Mouse (Mus musculus) neural tube, embryonic 11.5 days (tissue): ENCODE data around the gene Ppp1r15a. TPM values are rescaled to one million over a fixed set of nuclear protein-coding genes. Genes with fewer than 3 reads are reported as not detected.

ENCODE experiments used
- ATAC-seq: fragments of 200-750 bp; cut with Nextera tagmentation; 2 replicates; pipeline ENCODE4 v1.8.0; 2017; ENCODE audit warnings: moderate number of reproducible peaks, mild to moderate bottlenecking, moderate TSS enrichment, moderate library complexity; ENCODE audit not compliant: insufficient read depth, low FRiP score, low TSS enrichment
- DNase-seq: peaks from one replicate; pipeline ENCODE4 v3.0.0-alpha.2; 2015; ENCODE audit warnings: low spot score
- H3K27ac ChIP-seq: fragments of 300-500 bp; sonication (generic); 2 replicates; pipeline ENCODE4 v1.5.1; 2014; ENCODE audit warnings: low read depth, mild to moderate bottlenecking, low read length
- H3K27me3 ChIP-seq: fragments of 300-500 bp; sonication (generic); 2 replicates; pipeline ENCODE4 v1.6.1; 2014; ENCODE audit warnings: mild to moderate bottlenecking, low read length, mixed read lengths; ENCODE audit not compliant: control insufficient read depth, insufficient read depth
- H3K36me3 ChIP-seq: fragments of 300-500 bp; sonication (generic); 2 replicates; pipeline ENCODE4 v1.6.1; 2014; ENCODE audit warnings: mild to moderate bottlenecking, low read length, moderate library complexity, mixed read lengths; ENCODE audit not compliant: control insufficient read depth, insufficient read depth
- H3K4me1 ChIP-seq: fragments of 300-500 bp; sonication (generic); 2 replicates; pipeline ENCODE4 v1.6.1; 2014; ENCODE audit warnings: low read length, mixed read lengths; ENCODE audit not compliant: control insufficient read depth, insufficient read depth
- H3K4me2 ChIP-seq: fragments of 300-500 bp; sonication (generic); 2 replicates; pipeline ENCODE4 v1.6.1; 2014; ENCODE audit warnings: low read depth, mild to moderate bottlenecking, moderate library complexity
- H3K4me3 ChIP-seq: fragments of 300-500 bp; sonication (generic); 2 replicates; pipeline ENCODE4 v1.5.1; 2014; ENCODE audit warnings: low read depth, low read length
- H3K9ac ChIP-seq: fragments of 300-500 bp; sonication (generic); 2 replicates; pipeline ENCODE4 v1.6.1; 2014; ENCODE audit warnings: mild to moderate bottlenecking, low read length
- H3K9me3 ChIP-seq: fragments of 300-500 bp; sonication (generic); 2 replicates; pipeline ENCODE4 v1.6.1; 2016; ENCODE audit warnings: low read length; ENCODE audit not compliant: control insufficient read depth
- WGBS: fragments of 180-500 bp; shearing (Covaris S2); extraction: QIAGEN DNeasy Blood & Tissue Kit; methylation state at CpG from one replicate; pipeline ENCODE4 v1.1.7; 2014; 5-methylcytosine and 5-hydroxymethylcytosine counted together
- polyA plus RNA-seq: library from polyadenylated mRNA; unstranded; fragments of >200 nt; fragmentation: Nextera tagmentation; extraction: Ambion mirVana; gene quantifications from 2 replicates; pipeline ENCODE4 v1.2.1, GENCODE M21; 2014

Gene Ppp1r15a
- polyA plus RNA-seq = 16.0 and 17.7 TPM in 2 replicates

DNA sequence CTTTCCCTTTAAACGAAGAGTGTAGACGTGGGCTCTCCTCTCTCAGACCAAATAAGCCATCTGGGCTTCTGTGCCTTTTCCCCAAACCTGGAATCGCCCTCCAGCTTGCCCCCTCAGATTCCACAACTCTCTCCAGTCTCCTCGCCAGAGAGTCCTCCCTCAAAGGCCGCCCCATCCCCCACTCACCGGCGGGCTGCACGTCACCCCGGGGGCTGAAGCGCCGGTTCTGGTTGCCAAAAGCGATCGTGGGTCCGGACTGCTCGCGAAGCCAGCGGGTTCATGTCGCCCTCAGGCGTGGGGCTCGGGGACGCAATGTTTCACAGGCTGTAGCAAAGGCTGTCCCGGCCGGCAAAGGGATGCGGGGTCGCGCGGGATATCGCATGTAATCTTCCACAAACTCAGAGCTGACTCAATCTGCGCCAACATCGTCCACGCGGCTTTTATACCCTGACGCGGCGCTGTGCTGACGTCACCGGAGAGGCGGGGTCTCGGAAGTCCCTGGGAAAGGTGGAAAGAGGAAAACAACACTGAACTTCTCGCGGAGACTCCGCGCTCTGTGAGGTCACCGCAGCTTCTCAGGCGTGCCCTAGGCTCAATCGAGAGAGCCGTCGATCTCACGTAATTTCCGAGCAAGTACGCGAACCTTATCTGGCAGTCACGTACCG is at the start of gene Ppp1r15a, which contains the start of gene Plekha4:
Gene Ppp1r15a, minus strand, starts transcription at position 460 of the 665 bp plus-strand sequence.
Gene Plekha4, plus strand, starts transcription at position 522 of the 665 bp plus-strand sequence.
- H3K4me1 ChIP-seq = peaks cover 7% of the 10 kb centered on the region

GRCm38 (mm10) chr7:45574472-45575379 is 48.7 kb upstream of the Ppp1r15a start:
- Histone ChIP-seq H3K4me2 (no peak overlapping the region), H3K9me3 (no peaks in the 10 kb centered on the region), H3K36me3 (peaks cover 2% of the 10 kb centered on the region; the same call in 1 of the 2 replicates), H3K4me3 (no peak overlapping the region), H3K27ac (no peak overlapping the region), H3K9ac (no peak overlapping the region), H3K27me3 (no peaks in the 10 kb centered on the region), H3K4me1 (peaks cover 8% of the 10 kb centered on the region)
- DNase-seq (no peak), ATAC-seq (no peak)
- 86% methylated on average over 15 of the region's 15 CpGs for WGBS

More for the DNA sequence above, at the start of gene Ppp1r15a, which contains the start of gene Plekha4:
- Histone ChIP-seq H3K27ac (peak within 1 kb of the TSS; percentile 60), H3K9ac (peak within 1 kb of the TSS; percentile 83), H3K9me3 (no peaks in the 10 kb centered on the region), H3K4me3 (peak within 1 kb of the TSS; percentile 63), H3K4me2 (peak within 1 kb of the TSS; percentile 65), H3K36me3 (peaks cover 2% of the 10 kb centered on the region), H3K27me3 (no peaks in the 10 kb centered on the region)
- DNase-seq (peak; percentile 95), ATAC-seq (peak; percentile 75)
- under 1% methylated on average over 54 of the region's 54 CpGs for WGBS

DNA sequence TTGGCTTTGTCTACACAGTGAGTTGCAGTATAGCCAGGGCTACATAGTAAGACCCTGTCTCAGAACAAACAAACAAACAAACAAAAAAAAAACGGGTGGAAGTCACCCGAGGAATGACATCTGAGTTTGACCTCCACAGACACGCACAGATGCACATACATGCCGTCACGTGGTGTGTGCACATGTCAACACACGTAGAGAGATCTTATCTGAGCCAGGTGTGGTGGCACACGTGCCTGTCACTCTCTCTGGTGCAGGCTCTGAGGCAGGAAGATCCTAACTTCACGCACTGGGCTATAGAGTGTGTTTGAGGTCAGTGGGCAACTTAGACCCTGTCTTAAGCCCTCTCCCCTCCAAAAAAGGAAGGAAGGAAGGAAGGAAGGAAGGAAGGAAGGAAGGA is 47.9 kb upstream of the Ppp1r15a start:
- no peak overlapping the region for H3K4me3 ChIP-seq
- ATAC-seq = no peak
- H3K4me1 ChIP-seq = peaks cover 9% of the 10 kb centered on the region
- H3K27ac ChIP-seq = no peak overlapping the region
- H3K36me3 ChIP-seq = peaks cover 2% of the 10 kb centered on the region; the same call in 1 of the 2 replicates
- 85% methylated on average over 8 of the region's 8 CpGs for WGBS
- no peak overlapping the region for H3K9ac ChIP-seq
- H3K27me3 ChIP-seq = no peaks in the 10 kb centered on the region
- no peak for DNase-seq
- no peaks in the 10 kb centered on the region for H3K9me3 ChIP-seq
- no peak overlapping the region for H3K4me2 ChIP-seq

DNA sequence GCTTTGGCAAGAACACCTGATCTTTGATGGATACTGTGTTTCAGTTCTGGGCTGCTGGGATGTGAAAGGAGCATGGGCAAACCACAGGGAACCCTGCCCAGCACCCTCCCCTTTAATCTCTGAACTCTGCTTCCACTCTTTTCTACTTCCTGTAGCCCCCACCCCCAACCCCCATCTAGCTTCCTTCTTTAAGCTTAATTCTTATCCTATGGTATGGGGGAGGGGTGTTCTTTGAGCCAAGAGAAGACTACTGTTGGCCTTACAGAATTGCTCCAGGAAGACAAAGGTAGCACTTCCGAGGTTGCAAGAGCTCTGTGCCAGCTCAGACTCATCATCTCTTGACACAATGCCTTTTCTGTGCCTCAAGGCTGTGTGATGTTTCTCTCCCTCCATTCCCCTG is 45.9 kb upstream of the Ppp1r15a start:
- H3K36me3 ChIP-seq = peaks cover 2% of the 10 kb centered on the region; the same call in 1 of the 2 replicates
- DNase-seq = no peak
- H3K4me3 ChIP-seq = no peak overlapping the region
- WGBS = 50% methylated on average over 1 of the region's 1 CpGs
- no peak overlapping the region for H3K4me2 ChIP-seq
- no peak for ATAC-seq
- H3K27me3 ChIP-seq = no peaks in the 10 kb centered on the region
- H3K9me3 ChIP-seq = no peaks in the 10 kb centered on the region
- H3K9ac ChIP-seq = no peak overlapping the region
- no peak overlapping the region for H3K27ac ChIP-seq
- peaks cover 15% of the 10 kb centered on the region for H3K4me1 ChIP-seq

- Histone ChIP-seq H3K27me3 (no peaks in the 10 kb centered on the region), H3K4me2 (peak within 1 kb of the TSS; percentile 81), H3K36me3 (no peaks in the 10 kb centered on the region), H3K9me3 (no peaks in the 10 kb centered on the region), H3K9ac (peak within 1 kb of the TSS; percentile 88), H3K4me1 (peaks cover 15% of the 10 kb centered on the region), H3K4me3 (peak within 1 kb of the TSS; percentile 71), H3K27ac (peak within 1 kb of the TSS; percentile 60; the same call in 1 of the 2 replicates)
- DNase-seq (peak; percentile 73), ATAC-seq (peak; percentile 63)
- under 1% methylated on average over 33 of the region's 42 CpGs for WGBS
These were observed 44.2 kb upstream of the Ppp1r15a start, which contains the start of gene Bcat2 for GRCm38 (mm10) chr7:45570103-45570741. Bcat2 (plus strand) TSS chr7:45570153.

GRCm38 (mm10) chr7:45568601-45569473 is 42.8 kb upstream of the Ppp1r15a start:
- Histone ChIP-seq H3K9ac (peak overlapping the region; percentile 41), H3K4me2 (peak overlapping the region; percentile 87), H3K27ac (no peak overlapping the region), H3K4me3 (peak overlapping the region; percentile 37), H3K36me3 (no peaks in the 10 kb centered on the region), H3K27me3 (no peaks in the 10 kb centered on the region), H3K4me1 (peaks cover 15% of the 10 kb centered on the region), H3K9me3 (no peaks in the 10 kb centered on the region)
- DNase-seq (no peak), ATAC-seq (no peak)
- 84% methylated on average over 10 of the region's 10 CpGs for WGBS

DNA sequence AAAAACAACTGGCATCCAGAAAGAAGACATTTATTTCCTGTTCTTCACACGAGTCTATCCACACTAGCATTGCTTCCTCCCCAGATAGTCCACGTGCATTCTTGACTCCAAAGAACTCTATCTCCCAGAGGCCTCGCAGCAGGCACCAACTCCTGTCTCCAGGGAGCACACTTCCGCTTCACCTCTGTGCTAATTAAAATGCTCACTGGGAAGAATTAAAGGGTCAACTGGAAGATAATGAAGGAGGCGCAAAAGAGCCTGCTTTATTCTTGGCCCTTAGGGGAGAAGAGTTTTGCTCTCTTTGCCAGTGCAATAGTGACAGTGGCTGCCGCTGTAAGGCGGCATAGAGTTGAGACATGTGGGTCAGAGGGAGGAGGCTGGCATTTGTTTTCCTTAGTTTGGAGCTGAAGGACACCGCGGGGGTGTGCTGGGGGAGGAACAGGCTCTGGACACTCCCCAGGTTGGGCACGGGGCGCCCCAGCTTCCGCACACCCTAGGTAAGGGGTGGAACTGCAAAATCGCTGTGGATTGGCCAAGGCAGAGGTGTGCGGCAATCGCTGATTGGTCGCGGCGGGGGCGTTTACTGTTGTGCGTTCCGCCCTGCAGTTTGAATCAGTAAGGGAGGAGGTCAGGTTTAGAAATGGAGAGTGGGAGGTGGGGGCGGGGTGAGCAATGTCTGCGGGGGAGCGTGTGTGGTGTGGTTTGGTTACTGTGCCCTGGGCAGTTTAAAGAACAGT is 41.9 kb upstream of the Ppp1r15a start:
- 2% methylated on average over 24 of the region's 24 CpGs for WGBS
- Histone ChIP-seq H3K4me3 (peak overlapping the region; percentile 37), H3K9ac (peak overlapping the region; percentile 41), H3K27ac (no peak overlapping the region), H3K27me3 (no peaks in the 10 kb centered on the region), H3K36me3 (no peaks in the 10 kb centered on the region), H3K9me3 (no peaks in the 10 kb centered on the region), H3K4me2 (peak overlapping the region; percentile 87), H3K4me1 (peaks cover 15% of the 10 kb centered on the region)
- DNase-seq = peak; percentile 86
- peak; percentile 90 for ATAC-seq
